Mouse (Mus musculus): ENCODE measurements around the gene Cir1.

GRCm38 (mm10) chr2:73276141-73276571 is 36.3 kb downstream of the Cir1 start:
- no peak for TF ChIP-seq CTCF (IDR thresholded peaks at IDR 0.05; ENCODE audit: low read depth)
- TF ChIP-seq EP300 (IDR thresholded peaks at IDR 0.05; ENCODE audit: low read depth): no peak
